Mouse (Mus musculus) midbrain, embryonic 11.5 days (tissue): Measurements from ENCODE around the gene Anxa11. TPM values are rescaled to one million over a fixed set of nuclear protein-coding genes. Genes with fewer than 3 reads are reported as not detected.
"Not testable (repeated sequence)": the region's sequence is repeated elsewhere in the genome, so short reads cannot be mapped to it uniquely, and the experiment has no call there.

Experiments used
- ATAC-seq: fragments of 200-750 bp; cut with Nextera tagmentation; 2 replicates; pipeline ENCODE4 v1.8.0; 2017; ENCODE audit warnings: moderate TSS enrichment, moderate library complexity; ENCODE audit not compliant: low FRiP score
- DNase-seq: peaks from one replicate; pipeline ENCODE4 v3.0.0; 2015; ENCODE audit warnings: low spot score; ENCODE audit errors: missing footprints
- H3K27ac ChIP-seq: fragments of 300-500 bp; sonication (generic); 2 replicates; pipeline ENCODE4 v1.5.1; 2014; ENCODE audit warnings: low read depth, low read length
- H3K27me3 ChIP-seq: fragments of 300-500 bp; sonication (generic); 2 replicates; pipeline ENCODE4 v1.6.1; 2014; ENCODE audit warnings: mild to moderate bottlenecking, low read length, moderate library complexity, mixed read lengths; ENCODE audit not compliant: control insufficient read depth, insufficient read depth
- H3K36me3 ChIP-seq: fragments of 300-500 bp; sonication (generic); 2 replicates; pipeline ENCODE4 v1.6.1; 2014; ENCODE audit warnings: mild to moderate bottlenecking, low read length, moderate library complexity, mixed read lengths; ENCODE audit not compliant: control insufficient read depth, insufficient read depth
- H3K4me1 ChIP-seq: fragments of 300-500 bp; sonication (generic); 2 replicates; pipeline ENCODE4 v1.6.1; 2014; ENCODE audit warnings: low read length; ENCODE audit not compliant: control insufficient read depth, insufficient read depth
- H3K4me2 ChIP-seq: fragments of 300-500 bp; sonication (generic); 2 replicates; pipeline ENCODE4 v1.6.1; 2014; ENCODE audit warnings: mild to moderate bottlenecking, moderate library complexity
- H3K4me3 ChIP-seq: fragments of 300-500 bp; sonication (generic); 2 replicates; pipeline ENCODE4 v1.5.1; 2014; ENCODE audit warnings: low read depth, low read length
- H3K9ac ChIP-seq: fragments of 300-500 bp; sonication (generic); 2 replicates; pipeline ENCODE4 v1.6.1; 2014; ENCODE audit warnings: low read length
- H3K9me3 ChIP-seq: fragments of 300-500 bp; sonication (generic); 2 replicates; pipeline ENCODE4 v1.6.1; 2016; ENCODE audit warnings: low read length; ENCODE audit not compliant: control insufficient read depth
- WGBS: fragments of 180-500 bp; shearing (Covaris S2); extraction: QIAGEN DNeasy Blood & Tissue Kit; methylation state at CpG from one replicate; pipeline ENCODE4 v1.1.7; 2014; 5-methylcytosine and 5-hydroxymethylcytosine counted together
- microRNA-seq: library from miRNA; unstranded; fragments of <30 nt; microRNA quantifications from one replicate; pipeline ENCODE4, GENCODE M21; 2017
- polyA plus RNA-seq: library from polyadenylated mRNA; unstranded; fragments of >200 nt; fragmentation: Nextera tagmentation; extraction: Ambion mirVana; gene quantifications from 2 replicates; pipeline ENCODE4 v1.2.1, GENCODE M21; 2014

The Anxa11 gene
- polyA plus RNA-seq, 1 experiment from 2014 or later: 3.0 TPM

- H3K27me3 ChIP-seq, H3K9me3 ChIP-seq, H3K9ac ChIP-seq, DNase-seq, H3K4me3 ChIP-seq, H3K4me1 ChIP-seq, H3K36me3 ChIP-seq, H3K27ac ChIP-seq, ATAC-seq, H3K4me2 ChIP-seq: not testable (repeated sequence)
- WGBS: no CpG with 5 or more reads among the region's 5 CpGs
Measured at GRCm38 (mm10) chr14:25905243-25905642, 63.3 kb downstream of the Anxa11 start.

DNA sequence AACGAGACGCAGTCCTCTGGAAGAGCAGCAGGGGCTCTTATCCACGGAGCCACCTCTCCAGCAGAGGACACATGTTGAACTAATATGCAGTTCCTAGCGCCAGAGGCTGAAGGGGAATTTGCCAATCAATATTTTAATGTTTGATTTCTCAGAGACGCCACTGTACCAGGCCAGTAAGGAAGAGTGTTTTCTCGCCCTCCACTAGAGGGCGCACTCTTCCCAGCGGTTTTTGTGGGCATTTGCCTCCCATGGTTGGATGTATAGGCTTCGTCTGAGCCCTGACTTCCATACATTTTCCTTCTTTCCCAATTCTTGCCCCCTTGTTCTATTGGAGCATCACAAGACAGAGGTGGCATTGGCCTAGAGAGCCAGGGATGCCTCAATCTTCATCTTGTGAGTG lies 65.3 kb downstream of the Anxa11 start:
- H3K4me1 ChIP-seq, H3K4me3 ChIP-seq, H3K9me3 ChIP-seq, ATAC-seq, H3K36me3 ChIP-seq, H3K27me3 ChIP-seq, H3K4me2 ChIP-seq, DNase-seq, H3K27ac ChIP-seq, H3K9ac ChIP-seq: not testable (repeated sequence)
- WGBS: no CpG with 5 or more reads among the region's 9 CpGs

DNA sequence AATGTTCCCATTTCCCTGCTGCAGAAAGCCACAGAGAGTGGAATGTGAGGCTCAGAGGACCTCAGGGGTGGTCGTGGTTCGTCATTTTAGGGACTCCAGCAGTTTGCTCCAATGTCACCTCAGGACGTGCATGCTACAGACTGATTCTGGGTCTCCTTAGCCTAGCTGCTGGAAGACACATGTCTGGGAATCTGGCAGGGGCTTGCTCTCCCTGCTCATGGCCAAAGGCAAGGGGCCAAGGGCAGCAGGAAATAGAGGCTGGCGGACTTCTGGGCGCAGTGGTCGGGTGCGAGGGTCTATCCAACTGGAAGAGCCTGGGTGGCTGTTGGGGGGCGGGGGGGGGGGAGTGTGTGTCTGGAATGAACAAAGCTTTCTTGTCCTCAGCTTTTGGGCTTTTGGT lies 67.0 kb downstream of the Anxa11 start:
- DNase-seq, H3K36me3 ChIP-seq, ATAC-seq, H3K4me1 ChIP-seq, H3K9ac ChIP-seq, H3K9me3 ChIP-seq, H3K27ac ChIP-seq, H3K4me3 ChIP-seq, H3K27me3 ChIP-seq, H3K4me2 ChIP-seq: not testable (repeated sequence)
- WGBS: no CpG with 5 or more reads among the region's 8 CpGs

DNA sequence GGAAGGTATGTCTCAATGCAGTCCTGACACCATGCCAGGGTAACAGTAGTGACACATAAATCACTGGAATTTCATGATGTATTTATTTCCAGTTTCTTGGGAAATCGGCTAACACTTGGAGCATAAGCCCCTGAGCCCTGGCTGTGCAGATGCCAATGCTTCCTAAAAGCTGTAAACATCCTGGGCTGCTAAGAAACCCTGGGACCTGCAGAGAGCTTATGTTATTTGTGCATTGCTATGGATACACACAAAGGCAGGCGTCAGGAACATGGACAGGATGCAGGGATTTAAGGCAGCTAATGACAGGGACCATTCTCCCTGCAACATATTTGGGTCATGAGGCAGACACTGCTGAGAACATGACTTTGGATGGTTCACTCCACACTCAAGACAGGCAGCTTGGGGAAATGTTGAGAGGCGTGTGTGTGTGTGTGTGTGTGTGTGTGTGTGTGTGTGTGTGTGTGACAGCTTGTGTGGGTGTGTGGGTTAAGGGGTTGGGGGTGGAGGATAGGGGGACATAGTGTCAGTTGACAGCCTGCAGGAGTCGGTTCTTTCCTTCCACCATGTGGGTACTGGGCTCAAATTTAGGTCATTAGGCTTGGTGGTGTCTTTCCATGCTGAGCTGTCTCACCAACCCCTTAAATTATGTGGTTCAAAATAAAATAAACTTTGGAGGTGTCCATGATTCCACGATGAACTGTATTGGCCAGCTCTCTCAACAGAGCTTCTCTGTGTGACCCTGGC lies 76.6 kb downstream of the Anxa11 start:
- H3K27ac ChIP-seq, H3K9ac ChIP-seq, H3K4me3 ChIP-seq, ATAC-seq, H3K4me2 ChIP-seq, H3K9me3 ChIP-seq, H3K27me3 ChIP-seq, DNase-seq, H3K36me3 ChIP-seq, H3K4me1 ChIP-seq: not testable (repeated sequence)
- WGBS: no CpG with 5 or more reads among the region's 5 CpGs

- H3K27me3 ChIP-seq, DNase-seq, H3K36me3 ChIP-seq, H3K4me1 ChIP-seq, H3K27ac ChIP-seq, H3K9me3 ChIP-seq, H3K4me2 ChIP-seq, H3K4me3 ChIP-seq, H3K9ac ChIP-seq: not testable (repeated sequence)
- no CpG with 5 or more reads among the region's 44 CpGs for WGBS
- ATAC-seq: peak; percentile 73
Measured at GRCm38 (mm10) chr14:25926814-25927561, 85.0 kb downstream of the Anxa11 start.

- WGBS: no CpG with 5 or more reads among the region's 10 CpGs
- not testable (repeated sequence) for DNase-seq, H3K4me3 ChIP-seq, H3K4me2 ChIP-seq, H3K36me3 ChIP-seq, H3K9me3 ChIP-seq, H3K27ac ChIP-seq, H3K9ac ChIP-seq, H3K27me3 ChIP-seq, H3K4me1 ChIP-seq
- peak; percentile 62; the same call in 1 of the 2 replicates for ATAC-seq
Measured at GRCm38 (mm10) chr14:25927562-25927881, 85.6 kb downstream of the Anxa11 start, which contains the start of gene Tmem254a. Gene Tmem254a (minus strand): TSS chr14:25927672.

Small RNA genes within 50 kb of the gene (microRNA-seq; reads per million reads assigned to microRNA genes)
- not detected for gene Gm23701

Other genes starting within 250 kb of the Anxa11 start
- gene Ppif, start 148.0 kb upstream of the Anxa11 start, polyA plus RNA-seq: 36.2 and 37.4 TPM in 2 replicates
- 10.1 and 11.4 TPM in 2 replicates for gene Zcchc24, start 73.1 kb upstream of the Anxa11 start, polyA plus RNA-seq
- not detected in 2 replicates for gene Plac9a, start 60.9 kb downstream of the Anxa11 start, polyA plus RNA-seq
- 1.5 and 4.0 TPM in 2 replicates for gene Tmem254a, start 85.5 kb downstream of the Anxa11 start, polyA plus RNA-seq
- not detected in 2 replicates for gene Cphx1, start 96.1 kb downstream of the Anxa11 start, polyA plus RNA-seq
- 5.7 and 6.5 TPM in 2 replicates for gene Duxbl1, start 136.4 kb downstream of the Anxa11 start, polyA plus RNA-seq
- 1.1 and 3.7 TPM in 2 replicates for gene Gm9780, start 200.6 kb downstream of the Anxa11 start, polyA plus RNA-seq
- gene Tmem254c, start 225.2 kb downstream of the Anxa11 start, polyA plus RNA-seq: 15.7 and 24.3 TPM in 2 replicates
- gene Cphx2, start 239.4 kb downstream of the Anxa11 start, polyA plus RNA-seq: not detected in 2 replicates
- not detected in 2 replicates for gene Cphx3, start 240.1 kb downstream of the Anxa11 start, polyA plus RNA-seq